Mouse (Mus musculus) fat pad, adult 2 months (tissue): ENCODE measurements around the gene Mre11a.

Source experiments
- DNase-seq: peaks from one replicate; pipeline ENCODE4 v3.0.0-alpha.2; 2011; ENCODE audit warnings: low read depth, low spot score; ENCODE audit errors: extremely low read depth

Mre11a gene

DNA sequence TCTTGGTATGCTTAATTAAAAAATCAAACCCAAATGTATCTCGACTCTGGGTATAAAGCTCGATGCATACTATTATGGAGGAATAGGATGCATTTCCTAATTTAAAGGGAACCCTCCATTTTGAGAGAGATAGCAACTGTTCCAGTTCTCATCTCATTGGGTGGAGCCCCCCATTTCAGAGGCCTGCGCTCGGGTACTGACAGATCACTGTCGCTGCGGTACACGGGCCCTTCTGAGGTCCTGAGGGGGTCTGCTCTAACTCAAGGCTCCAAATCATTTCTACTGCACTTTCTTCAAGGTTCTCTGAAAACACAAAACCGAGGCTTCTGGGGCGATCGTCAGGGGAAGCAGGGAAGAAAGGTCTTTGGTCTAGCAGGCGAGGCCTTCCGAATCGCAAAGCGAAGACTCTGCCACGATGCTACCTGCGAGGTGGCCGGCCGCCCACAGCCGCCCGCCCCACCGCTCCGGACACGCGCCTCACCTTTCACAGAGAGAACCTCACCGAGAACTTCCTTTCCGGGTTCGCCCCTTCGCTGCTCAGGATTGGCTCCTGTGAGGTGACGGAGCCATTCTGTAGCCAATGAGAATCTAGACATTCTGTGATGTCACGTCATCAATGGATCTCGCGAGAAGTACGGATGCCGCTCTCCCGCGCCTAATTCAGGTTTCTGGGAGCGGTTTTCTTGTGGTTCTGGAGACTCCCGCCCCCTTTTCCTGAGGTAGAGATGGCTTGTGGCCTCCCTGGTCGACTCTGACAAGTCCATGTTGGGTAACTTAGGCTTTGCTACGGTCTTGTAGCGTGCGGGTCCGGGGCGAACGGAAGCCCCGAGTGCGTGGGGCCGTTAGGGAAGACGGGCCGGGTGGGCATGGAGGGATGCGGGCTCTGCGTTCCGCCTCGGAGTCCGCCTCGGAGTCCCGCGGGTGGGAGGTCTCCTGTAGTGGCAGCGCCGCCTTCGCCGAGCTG is at the start of gene Mre11a, which contains the start of gene Ankrd49:
TSS of gene Mre11a (plus strand) at position 616 of the 964 bp plus-strand sequence.
TSS of gene Ankrd49 (minus strand) at position 818 of the 964 bp plus-strand sequence.
- peak; percentile 71 for DNase-seq

DNA sequence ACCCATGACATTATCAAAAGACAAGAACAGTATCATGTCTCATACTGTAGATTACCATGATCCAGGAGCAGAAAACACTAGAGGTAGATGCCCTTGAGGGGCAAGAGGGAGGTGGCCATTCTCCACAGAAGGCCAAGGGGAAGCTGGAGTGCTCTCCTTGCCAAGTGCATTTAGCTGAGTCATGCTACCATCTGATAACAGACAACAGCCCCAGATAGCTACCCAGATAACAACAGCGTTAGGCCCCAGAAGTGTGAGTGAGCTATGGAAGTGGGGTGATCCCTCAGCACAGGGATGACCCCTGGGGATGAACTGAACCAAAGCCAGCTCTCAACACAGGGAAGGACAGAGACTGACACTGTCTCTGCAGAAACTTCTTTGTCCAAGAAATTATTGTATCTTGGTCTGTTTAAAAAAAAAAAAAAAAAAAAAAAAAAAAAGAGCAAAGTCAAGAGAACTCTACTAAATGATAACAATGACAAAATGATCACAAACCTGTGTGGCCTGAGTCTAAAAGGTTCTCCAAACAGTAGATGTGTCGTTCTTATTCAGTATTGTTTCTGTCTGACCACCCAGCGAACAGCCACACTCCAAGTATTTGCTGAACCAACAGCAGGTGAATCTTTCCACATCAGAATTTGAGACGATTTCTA is 44.8 kb upstream of the Mre11a start:
- no peak for DNase-seq

DNA sequence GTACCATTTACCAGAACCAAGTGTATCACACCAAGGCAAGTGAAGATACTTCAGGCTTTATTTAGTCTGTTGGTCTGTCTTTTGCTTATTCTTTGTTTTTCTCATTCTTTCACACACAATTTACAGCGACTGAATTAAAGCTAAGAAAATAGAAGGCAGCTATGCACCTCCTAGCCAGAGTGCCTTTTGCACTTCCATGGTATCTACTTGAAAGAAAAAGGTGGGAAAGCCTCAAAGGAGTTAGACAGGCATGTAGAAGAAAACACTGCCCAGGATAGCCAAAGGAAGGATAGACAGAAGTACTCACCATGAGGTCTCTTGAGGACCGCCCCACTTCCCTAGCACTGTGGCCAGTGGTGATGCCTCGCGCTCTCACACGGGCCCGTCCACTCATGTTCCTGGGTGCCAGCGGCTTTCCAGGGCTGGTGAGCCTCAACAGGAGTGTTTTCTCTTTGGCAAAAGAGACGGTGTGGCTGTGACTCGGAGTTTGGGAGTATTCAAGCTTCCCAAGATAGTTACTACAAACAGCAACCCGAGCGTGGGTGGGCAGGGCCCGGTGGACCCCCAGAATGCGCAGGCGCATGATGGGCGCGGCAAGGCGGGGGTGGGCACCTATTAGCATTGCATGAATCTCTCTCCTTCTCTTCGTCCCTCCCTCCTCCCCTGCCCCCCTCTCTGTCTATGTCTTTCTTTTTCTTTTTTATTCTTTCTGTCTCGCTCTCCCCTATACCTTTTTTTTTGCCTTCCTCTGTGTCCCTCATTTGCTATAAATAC is 44.1 kb upstream of the Mre11a start, which contains the start of gene Piwil4:
TSS of gene Piwil4 (minus strand) at position 583 of the 774 bp plus-strand sequence.
- DNase-seq: no peak

- DNase-seq: no peak
Measured at GRCm38 (mm10) chr9:14750901-14751502, 33.5 kb upstream of the Mre11a start.

DNA sequence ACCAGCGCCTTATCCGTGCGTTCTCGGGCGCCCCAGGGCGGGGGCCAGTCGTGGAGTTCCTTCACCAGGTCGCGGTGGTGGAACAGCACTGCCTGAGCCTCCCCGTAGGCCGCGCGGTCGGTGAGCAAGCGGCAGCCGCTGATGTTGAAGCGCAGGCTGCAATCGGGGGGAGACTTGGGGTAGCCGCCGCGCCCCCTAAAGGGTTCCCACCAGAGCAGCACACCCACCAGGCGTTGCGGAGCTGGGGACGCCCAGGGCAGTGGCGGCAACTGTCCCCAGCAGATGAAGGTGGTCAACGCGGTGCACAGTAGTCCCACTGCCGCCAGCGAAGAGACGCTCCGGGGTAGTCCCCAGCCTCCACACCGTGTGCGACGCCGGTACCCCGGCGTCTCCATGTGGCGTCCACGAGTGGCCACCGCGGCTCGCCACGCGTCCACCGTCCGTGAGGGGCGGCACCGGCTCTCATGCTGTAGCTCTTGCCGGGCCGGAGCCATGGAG is 32.9 kb upstream of the Mre11a start:
- DNase-seq: no peak

GRCm38 (mm10) chr9:14752001-14752522 is 32.4 kb upstream of the Mre11a start, which contains the start of gene Fut4:
Gene Fut4 (minus strand): TSS chr9:14752393.
- DNase-seq: no peak

- no peak for DNase-seq
Measured at GRCm38 (mm10) chr9:14753947-14754346, 30.5 kb upstream of the Mre11a start.

DNA sequence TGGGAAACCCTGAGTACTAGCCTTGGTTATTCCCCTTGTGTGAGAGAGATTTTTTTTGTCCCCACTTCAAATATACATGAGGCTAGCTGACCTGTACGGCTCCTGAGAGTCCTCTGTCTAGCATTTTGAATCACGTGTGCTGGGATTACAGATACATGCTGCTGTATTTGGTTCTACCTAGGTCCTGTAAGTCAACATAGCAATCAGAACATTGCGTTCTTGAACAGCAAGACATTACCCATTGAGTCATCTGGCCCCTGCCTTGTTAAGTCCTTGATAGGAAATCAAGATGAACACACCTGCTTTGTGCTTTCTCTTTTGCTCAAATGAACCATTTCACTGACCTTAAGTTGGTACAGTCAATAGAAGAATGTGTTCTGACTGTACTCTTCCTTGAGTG is 30.0 kb upstream of the Mre11a start:
- no peak for DNase-seq

GRCm38 (mm10) chr9:14758590-14758989 is 25.9 kb upstream of the Mre11a start:
- no peak for DNase-seq

GRCm38 (mm10) chr9:14759261-14759660 is 25.2 kb upstream of the Mre11a start:
- DNase-seq: no peak

GRCm38 (mm10) chr9:14764765-14765164 is 19.7 kb upstream of the Mre11a start:
- DNase-seq: no peak

GRCm38 (mm10) chr9:14769811-14770210 is 14.6 kb upstream of the Mre11a start:
- no peak for DNase-seq

GRCm38 (mm10) chr9:14770803-14771471 is 13.5 kb upstream of the Mre11a start, which contains the start of gene 1700012B09Rik:
Gene 1700012B09Rik (minus strand): TSS chr9:14771030.
- DNase-seq: no peak

DNA sequence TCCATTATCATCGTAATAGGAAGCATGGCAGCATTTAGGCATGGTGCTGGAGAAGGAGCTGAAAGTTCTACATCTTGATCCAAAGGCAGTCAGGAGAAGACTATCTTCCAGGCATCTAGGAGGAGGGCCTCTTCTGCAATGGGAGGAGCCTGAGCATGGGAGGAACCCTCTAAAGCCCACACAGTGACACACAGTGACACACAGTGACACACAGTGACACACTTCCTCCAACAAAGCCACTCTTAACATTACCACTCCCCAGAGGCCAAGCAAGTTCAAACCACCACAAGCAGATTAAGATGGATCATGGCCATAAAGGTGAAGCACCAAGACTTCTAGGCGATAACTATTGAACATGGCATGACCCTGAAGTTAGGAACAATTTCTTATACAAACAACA is 12.4 kb upstream of the Mre11a start:
- DNase-seq: no peak

- DNase-seq: no peak
Measured at GRCm38 (mm10) chr9:14773813-14774212, 10.6 kb upstream of the Mre11a start.

- DNase-seq: no peak
Measured at GRCm38 (mm10) chr9:14778341-14778740, 6.1 kb upstream of the Mre11a start.

GRCm38 (mm10) chr9:14787356-14787755 is 2.9 kb downstream of the Mre11a start:
- no peak for DNase-seq

DNA sequence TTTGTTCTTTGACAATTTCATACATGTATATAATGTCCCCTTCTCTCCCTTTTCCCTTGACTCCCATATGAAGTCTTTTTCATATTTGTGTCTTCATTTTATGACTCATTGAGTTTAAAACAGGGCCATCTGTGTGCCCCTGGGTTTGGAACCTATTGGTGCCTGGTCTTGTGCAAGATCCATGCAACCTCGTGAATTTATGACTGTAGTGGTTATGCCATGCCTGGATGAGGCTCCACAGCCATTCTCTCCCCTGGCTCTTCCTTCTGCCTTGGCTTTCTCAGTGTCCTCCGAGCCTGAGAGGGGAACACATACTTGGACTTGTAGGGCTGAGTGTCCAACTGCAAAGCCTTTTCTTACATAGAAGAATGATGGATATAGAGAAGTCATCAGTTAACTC is 21.3 kb downstream of the Mre11a start:
- peak; percentile 74 for DNase-seq

DNA sequence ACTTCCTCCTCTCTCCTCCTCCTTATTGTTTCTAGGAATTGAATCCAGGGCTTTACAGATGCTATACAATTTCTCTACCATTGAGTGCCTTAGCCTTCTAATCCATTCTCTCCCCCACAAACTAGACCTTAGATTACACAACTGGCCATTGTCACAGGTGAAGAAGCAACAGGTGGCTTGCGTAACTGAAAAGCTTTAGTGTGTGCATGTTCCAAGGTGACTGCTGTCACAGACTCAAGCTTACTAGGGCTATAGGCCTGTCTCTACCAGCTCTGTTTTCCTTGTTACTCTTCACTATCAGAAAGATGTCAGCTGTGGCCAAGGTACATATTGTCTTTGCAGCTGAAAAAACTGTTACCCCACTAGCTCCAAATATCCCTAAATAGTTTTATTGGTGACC is 22.3 kb downstream of the Mre11a start:
- DNase-seq: peak; percentile 97

- no peak for DNase-seq
Measured at GRCm38 (mm10) chr9:14810111-14810510, 25.7 kb downstream of the Mre11a start.
